Mouse (Mus musculus): ENCODE measurements at regions not wholly inside any gene's neighbourhood (a gene's known extent, or its start where the extent isn't known, plus 50 kb on each side); places are given as distances from the start of the nearest gene placed in this dataset.

GRCm38 (mm10) chr14:103932170-103932569 lies 88.0 kb upstream of the Ednrb start:
- no peak for DNase-seq (ENCODE audit: low spot score)

- DNase-seq (ENCODE audit: low spot score), result no peak
Observed at GRCm38 (mm10) chr14:103929734-103930364, 85.6 kb upstream of the Ednrb start.

- no peak for DNase-seq (ENCODE audit: low spot score)
Observed at GRCm38 (mm10) chr14:103929155-103929729, 85.0 kb upstream of the Ednrb start.

- DNase-seq (ENCODE audit: low spot score), result no peak
Observed at GRCm38 (mm10) chr14:103920169-103920568, 76.0 kb upstream of the Ednrb start.

GRCm38 (mm10) chr14:103919380-103919779 lies 75.2 kb upstream of the Ednrb start:
- DNase-seq (ENCODE audit: low spot score), result no peak

- no peak for DNase-seq (ENCODE audit: low spot score)
Observed at GRCm38 (mm10) chr14:103913453-103913852, 69.3 kb upstream of the Ednrb start.

GRCm38 (mm10) chr14:103911707-103912106 lies 67.5 kb upstream of the Ednrb start:
- DNase-seq (ENCODE audit: low spot score), result no peak

- DNase-seq (ENCODE audit: low spot score), result no peak
Observed at GRCm38 (mm10) chr14:103911280-103911679, 67.1 kb upstream of the Ednrb start.

- no peak for DNase-seq (ENCODE audit: low spot score)
Observed at GRCm38 (mm10) chr14:103906417-103907070, 62.3 kb upstream of the Ednrb start.

GRCm38 (mm10) chr14:103900817-103901216 lies 56.6 kb upstream of the Ednrb start:
- DNase-seq (ENCODE audit: low spot score), result no peak

GRCm38 (mm10) chr14:103899111-103899814 lies 55.1 kb upstream of the Ednrb start:
- no peak for DNase-seq (ENCODE audit: low spot score)

GRCm38 (mm10) chr14:103898689-103899088 lies 54.5 kb upstream of the Ednrb start:
- DNase-seq (ENCODE audit: low spot score), result no peak

GRCm38 (mm10) chr14:103895261-103895660 lies 51.1 kb upstream of the Ednrb start:
- no peak for DNase-seq (ENCODE audit: low spot score)
